Mouse (Mus musculus): ENCODE data around the gene Acadvl. TPM values are rescaled to one million over a fixed set of nuclear protein-coding genes. Genes with fewer than 3 reads are reported as not detected.

The Acadvl gene
- total RNA-seq, 2 experiments from 2014 or later, result 266 to 502 TPM

DNA sequence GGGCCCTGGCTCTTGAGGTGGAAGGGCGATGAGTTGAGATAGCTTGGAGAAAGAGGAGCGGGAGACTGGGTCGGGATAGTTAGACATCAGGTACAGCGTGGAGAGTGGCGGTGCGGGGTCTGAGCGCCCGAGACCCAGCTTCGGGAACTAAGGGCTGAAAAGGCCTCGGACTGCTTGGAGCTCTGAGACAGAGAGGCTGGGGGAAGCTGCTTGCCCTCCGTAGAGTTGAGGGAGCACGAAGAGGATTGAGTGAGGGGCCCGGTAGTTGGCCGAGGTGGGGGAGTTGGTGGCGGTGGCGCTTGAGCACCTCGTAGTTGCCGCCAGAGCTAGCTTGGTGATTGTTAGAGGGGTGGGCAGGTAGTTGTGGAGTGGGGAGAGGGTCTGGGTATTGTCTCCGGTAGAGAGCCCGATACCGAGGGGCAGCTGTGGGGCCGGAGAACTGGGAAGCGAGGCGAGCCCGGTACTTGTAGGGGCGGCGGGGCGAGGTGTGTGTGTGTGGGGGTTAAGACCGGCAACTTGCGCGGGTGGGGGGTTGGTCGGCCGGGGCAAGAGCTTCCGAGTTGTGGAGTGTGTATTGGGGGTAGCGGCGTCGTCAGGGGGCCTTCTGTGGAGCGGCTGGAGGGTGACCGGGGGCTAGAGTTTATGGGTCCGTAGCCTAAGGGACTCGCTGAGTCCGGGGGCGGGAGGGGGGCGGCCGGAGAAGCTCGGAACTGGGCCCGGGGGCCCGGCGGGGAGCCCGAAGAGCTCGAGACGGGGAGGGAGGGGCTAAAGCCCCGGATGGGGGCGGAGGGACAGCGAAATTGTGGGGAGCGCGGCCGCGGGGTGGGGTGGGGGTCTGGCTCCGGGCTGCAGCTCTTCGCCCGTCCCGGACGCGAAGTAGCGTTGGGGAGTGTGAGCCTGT, 18.8 kb downstream of the Acadvl start:
- peak overlapping the region; percentile 98 for H3K4me3 ChIP-seq
- intact Hi-C loops (cut with DNase I), result loop anchor here (10.0 kb wide), 3 partner anchors 332 to 648 kb away; partner anchors contain the start of genes Cd68, Kdm6b, Mpdu1 and Rnf167
- peak overlapping the region; percentile 100 for H3K27ac ChIP-seq
- no peak for TF ChIP-seq CTCF (IDR thresholded peaks at IDR 0.05)
- DNase-seq, result peak; percentile 82

DNA sequence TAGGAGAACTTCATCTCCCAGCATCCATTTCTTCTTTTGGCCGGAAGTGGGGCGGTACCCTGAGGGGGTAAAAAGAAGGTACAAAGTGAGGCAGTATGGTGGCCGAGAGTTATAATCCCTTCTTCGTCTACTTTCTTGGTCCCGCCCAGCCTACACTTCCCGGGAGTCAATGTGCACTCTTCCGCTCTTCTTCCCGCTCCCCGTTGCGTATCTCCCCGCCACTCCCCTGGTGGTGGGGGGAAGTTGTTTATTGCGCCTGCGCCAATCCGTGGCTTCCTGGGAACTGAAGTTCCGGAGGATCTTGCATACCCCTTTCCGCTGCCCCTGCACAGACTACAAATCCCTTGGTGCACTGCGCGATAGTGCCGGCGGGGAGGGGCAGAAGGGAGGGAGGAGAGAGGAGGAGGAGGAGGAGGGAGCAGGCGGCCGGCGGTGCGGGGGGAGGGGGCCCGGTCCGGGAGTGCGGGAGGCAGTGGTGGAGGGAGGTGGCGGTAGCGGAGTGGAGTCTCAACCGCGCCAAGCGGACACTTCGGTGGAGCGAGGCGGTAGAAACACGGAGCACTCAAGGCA, 19.7 kb downstream of the Acadvl start, which contains the start of gene Phf23:
Gene Phf23 (plus strand): TSS at position 387 of the 570 bp plus-strand sequence.
- TF ChIP-seq CTCF (IDR thresholded peaks at IDR 0.05), result peak; percentile 56
- DNase-seq, result peak; percentile 98
- Histone ChIP-seq H3K4me3 (peak within 1 kb of the TSS; percentile 98), H3K27ac (peak within 1 kb of the TSS; percentile 100)
- intact Hi-C loops (cut with DNase I), result loop anchor here (10.0 kb wide), 3 partner anchors 331 to 649 kb away; partner anchors contain the start of genes Cd68, Kdm6b, Mpdu1 and Rnf167

DNA sequence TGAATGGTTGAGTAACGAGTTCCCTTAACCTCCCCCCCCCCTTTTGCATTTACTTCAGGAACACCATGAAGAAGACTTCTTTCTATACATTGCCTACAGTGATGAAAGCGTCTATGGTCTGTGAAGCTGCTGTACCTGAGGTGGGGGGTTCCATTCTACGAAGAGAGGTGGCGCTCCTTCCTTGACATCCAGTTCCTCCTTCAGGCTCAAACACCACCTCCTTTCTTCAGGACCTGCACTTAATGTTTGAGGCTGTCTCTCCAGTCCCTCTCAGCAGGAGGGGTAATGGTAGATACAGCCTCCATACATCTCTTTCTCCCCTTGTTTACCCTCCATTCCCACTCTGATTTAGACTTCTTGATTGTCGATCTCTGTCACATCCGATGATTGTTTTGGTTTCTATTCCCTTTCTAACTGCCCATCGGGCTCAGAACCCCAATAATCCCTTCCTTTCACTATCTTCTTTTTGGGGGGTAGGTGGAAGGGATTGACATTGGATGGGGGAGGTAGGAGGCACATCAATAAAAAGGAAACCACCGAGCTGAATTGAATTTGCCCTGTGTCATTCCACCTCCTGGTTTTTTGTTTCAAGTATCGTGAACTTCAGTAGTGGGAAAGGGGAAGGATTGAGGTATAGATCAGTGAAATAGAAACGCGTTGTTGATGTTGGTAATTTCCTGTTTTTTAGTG, 20.7 kb downstream of the Acadvl start:
- peak; percentile 1; the same call in 1 of the 2 replicates for TF ChIP-seq CTCF (IDR thresholded peaks at IDR 0.05)
- peak overlapping the region; percentile 98 for H3K4me3 ChIP-seq
- peak overlapping the region; percentile 100 for H3K27ac ChIP-seq
- DNase-seq, result no peak
- intact Hi-C loops (cut with DNase I), result loop anchor here (10.0 kb wide), 3 partner anchors 330 to 650 kb away; partner anchors contain the start of genes Cd68, Kdm6b, Mpdu1 and Rnf167

DNA sequence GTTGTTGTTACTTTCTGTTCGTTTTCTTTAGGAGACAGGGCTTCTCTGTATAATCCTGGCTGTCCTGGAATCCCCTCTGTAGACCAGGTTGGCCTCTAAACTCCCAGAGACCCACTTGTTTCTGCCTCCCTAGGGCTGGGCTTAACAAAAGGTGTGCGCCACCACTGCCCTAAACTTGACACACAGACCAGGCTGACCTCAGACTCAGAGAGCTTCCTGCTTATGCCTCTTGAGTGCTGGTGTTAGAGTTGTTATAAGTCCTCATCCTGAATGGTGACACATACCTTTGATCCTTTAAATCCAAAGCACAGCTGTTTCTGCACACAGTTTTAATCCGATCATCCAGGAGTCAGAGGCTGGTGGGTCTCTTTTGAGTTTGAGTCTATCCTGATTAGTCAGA, 22.3 kb downstream of the Acadvl start:
- intact Hi-C loops (cut with DNase I), result loop anchor here (10.0 kb wide), 3 partner anchors 328 to 652 kb away; partner anchors contain the start of genes Cd68, Kdm6b, Mpdu1 and Rnf167
- Histone ChIP-seq H3K4me3 (peak overlapping the region; percentile 84), H3K27ac (peak overlapping the region; percentile 99)
- no peak for TF ChIP-seq CTCF (IDR thresholded peaks at IDR 0.05)
- DNase-seq, result no peak

DNA sequence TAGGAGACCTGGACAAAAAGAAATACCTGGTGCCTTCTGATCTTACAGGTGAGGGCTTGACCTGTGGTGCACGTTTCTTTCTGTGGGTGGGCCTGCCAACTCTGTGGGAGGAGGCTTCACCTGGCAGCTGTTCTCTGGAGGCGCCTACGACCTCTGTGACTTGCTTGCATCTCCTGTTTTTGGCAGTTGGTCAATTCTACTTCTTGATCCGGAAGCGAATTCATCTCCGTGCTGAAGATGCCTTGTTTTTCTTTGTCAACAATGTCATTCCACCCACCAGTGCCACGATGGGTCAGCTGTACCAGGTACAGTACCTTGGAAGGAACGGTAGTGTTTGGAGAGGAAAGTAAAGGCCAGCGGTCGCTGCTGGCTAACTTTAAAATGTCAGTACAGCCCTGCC, 22.8 kb downstream of the Acadvl start:
- intact Hi-C loops (cut with DNase I), result loop anchor here (10.0 kb wide), 3 partner anchors 328 to 652 kb away; partner anchors contain the start of genes Cd68, Kdm6b, Mpdu1 and Rnf167
- Histone ChIP-seq H3K4me3 (peak overlapping the region; percentile 84), H3K27ac (peak overlapping the region; percentile 99)
- no peak for TF ChIP-seq CTCF (IDR thresholded peaks at IDR 0.05)
- no peak for DNase-seq

DNA sequence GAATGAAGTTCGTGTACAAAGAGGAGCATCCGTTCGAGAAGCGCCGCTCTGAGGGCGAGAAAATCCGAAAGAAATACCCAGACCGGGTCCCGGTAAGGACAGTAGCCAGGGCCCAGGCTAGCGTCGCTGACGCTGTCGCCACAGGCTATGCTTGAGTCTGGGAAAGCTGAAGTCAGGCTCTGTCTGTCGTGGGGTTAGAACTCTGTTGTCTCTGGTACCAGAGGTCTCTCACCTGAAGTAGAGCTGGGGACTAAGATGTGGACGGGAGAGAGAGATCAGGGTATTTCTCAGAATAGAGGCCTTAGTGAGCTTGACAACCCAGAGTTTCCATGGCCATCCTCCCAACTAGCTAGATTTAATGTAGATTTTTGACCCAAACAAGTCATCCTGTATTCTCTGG, 23.5 kb downstream of the Acadvl start:
- DNase-seq, result no peak
- TF ChIP-seq CTCF (IDR thresholded peaks at IDR 0.05), result no peak
- Histone ChIP-seq H3K27ac (peak overlapping the region; percentile 99), H3K4me3 (peak overlapping the region; percentile 84)
- intact Hi-C loops (cut with DNase I), result loop anchor here (10.0 kb wide), 3 partner anchors 327 to 653 kb away; partner anchors contain the start of genes Cd68, Kdm6b, Mpdu1 and Rnf167

DNA sequence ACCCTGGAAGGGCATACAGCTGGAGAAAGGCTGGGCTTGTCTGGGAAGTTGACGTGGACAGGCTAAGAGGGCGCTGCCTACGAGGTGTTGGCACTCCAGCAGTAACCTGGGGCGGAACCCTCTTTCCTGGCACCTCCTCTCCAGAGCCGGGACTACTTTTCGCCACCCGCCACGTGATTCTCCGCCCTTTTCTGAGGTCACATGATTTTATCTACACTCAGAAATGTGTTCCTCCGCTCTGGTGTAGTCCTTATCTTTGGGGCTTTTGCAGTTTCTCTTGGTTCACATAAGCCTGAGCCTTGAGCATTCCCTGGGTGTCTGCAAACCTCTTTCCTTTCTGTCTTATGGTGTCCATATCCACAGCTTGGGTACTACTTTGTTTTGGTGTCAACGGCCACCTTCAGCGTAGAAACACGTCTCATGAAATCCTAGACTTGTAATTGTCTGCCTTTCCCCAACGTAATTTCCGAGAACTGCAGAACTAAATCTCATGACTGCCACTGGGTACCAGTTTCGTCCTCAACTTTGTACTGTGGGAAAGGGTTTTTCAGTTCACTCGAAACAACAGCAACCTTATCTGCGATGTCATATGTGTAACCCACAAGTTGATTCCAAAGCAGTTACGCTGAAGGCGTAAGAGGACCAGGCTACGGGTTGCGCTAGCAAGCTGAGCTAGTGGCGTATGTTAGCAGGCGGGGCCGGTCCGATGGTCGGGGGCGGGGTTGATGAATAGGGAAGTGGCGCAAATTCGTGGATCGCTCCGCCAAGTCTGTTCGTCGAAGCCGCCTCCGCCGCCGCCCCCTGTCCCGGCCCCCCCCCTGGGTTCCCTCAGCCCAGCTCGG, 24.1 kb downstream of the Acadvl start, which contains the start of gene Gabarap:
Gene Gabarap (plus strand): TSS at position 294 of the 842 bp plus-strand sequence.
- peak; percentile 97 for DNase-seq
- no peak; the same call in 1 of the 2 replicates for TF ChIP-seq CTCF (IDR thresholded peaks at IDR 0.05)
- intact Hi-C loops (cut with DNase I), result loop anchor here (10.0 kb wide), 3 partner anchors 326 to 654 kb away; partner anchors contain the start of genes Cd68, Kdm6b, Mpdu1 and Rnf167
- Histone ChIP-seq H3K27ac (peak within 1 kb of the TSS; percentile 99), H3K4me3 (peak within 1 kb of the TSS; percentile 84)

DNA sequence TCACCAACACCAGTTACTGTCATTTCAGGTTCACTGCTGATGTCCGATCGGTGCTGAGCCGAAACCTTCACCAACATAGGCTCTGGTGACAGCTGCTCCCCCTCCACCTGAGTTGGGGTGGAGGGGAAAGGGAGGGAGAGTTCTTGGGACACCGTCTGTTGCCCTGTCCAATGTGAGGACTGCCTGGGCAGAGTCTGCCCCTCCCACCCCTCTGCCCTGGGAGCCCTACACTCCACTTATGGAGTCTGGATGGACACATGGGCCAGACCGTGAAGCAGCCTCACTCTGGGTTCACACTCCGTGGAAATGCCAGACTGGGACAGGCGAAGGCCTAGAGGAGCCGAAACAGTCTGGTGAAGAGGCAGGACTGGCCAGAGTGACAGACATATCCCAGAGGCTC, 25.3 kb downstream of the Acadvl start:
- TF ChIP-seq CTCF (IDR thresholded peaks at IDR 0.05), result no peak
- DNase-seq, result no peak
- intact Hi-C loops (cut with DNase I), result loop anchor here (10.0 kb wide), 3 partner anchors 325 to 655 kb away; partner anchors contain the start of genes Cd68, Kdm6b, Mpdu1 and Rnf167
- Histone ChIP-seq H3K27ac (peak overlapping the region; percentile 99), H3K4me3 (peak overlapping the region; percentile 84; the same call in 1 of the 2 replicates)

DNA sequence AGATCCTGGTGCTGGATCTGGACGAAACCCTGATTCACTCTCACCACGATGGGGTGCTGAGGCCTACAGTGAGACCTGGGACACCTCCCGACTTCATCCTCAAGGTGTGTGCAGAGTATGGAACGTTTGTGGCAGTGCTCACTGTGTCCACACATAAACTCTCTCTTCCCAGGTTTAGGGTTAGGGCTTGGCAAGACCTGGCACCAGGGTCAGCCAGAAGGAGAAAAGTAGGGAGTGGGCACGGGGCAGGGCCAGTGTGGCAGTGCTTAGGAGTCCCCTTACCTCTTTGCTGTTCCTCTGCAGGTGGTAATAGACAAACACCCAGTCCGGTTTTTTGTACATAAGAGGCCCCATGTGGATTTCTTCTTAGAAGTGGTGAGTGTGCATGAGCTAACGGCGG, 30.8 kb downstream of the Acadvl start:
- H3K27ac ChIP-seq, result peak overlapping the region; percentile 99
- peak overlapping the region; percentile 92 for H3K4me3 ChIP-seq
- no peak for DNase-seq
- intact Hi-C loops (cut with DNase I), result no loop called here
- TF ChIP-seq CTCF (IDR thresholded peaks at IDR 0.05), result no peak

DNA sequence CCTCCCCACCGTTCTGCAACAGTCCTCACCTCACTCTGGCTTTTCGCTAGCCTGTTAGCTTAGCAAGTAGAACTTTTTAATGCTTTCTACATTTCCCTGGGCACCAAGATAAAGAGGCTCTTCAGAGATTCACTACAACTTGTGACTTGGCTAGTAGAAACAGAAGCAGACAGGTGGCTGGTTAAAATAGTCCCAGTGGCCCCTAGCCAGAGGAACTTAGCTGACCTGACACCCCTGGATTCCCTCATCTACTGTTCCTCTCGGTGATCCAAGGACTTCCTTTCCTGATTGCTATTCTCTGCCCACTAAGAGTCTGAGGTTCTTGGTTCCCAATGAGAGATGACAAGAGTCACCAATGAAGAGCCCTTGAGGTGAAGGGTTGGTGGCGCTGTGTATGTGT, 31.8 kb downstream of the Acadvl start:
- DNase-seq, result peak; percentile 78
- no peak for TF ChIP-seq CTCF (IDR thresholded peaks at IDR 0.05)
- Histone ChIP-seq H3K4me3 (peak overlapping the region; percentile 92), H3K27ac (peak overlapping the region; percentile 99)
- intact Hi-C loops (cut with DNase I), result no loop called here

DNA sequence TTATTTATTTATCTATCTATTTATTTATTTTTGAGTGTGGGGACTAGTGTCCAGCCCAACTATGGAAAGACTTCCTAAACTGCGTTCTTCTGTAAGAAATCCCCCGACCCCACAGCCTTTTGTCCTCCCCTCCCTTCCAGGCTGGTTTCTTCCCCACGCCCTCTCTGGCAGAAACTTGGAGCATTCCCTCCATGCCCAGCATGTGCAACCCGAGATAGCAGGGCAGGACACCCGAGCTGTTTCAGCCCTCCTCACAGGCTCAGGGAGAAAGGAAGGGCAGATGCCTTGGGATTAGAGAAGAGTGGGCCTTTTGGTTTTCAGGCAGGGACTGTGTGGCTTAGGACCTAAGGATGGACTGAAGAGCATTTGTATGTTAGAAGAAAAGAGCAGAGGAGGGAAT, 32.3 kb downstream of the Acadvl start:
- peak overlapping the region; percentile 92 for H3K4me3 ChIP-seq
- H3K27ac ChIP-seq, result peak overlapping the region; percentile 99
- peak; percentile 84 for DNase-seq
- no peak for TF ChIP-seq CTCF (IDR thresholded peaks at IDR 0.05)
- intact Hi-C loops (cut with DNase I), result no loop called here

Data from gastrocnemius, adult 2 months (tissue).